Comparison of ENCODE assay signal across 13 mouse cellular contexts in the genomic region with DNA sequence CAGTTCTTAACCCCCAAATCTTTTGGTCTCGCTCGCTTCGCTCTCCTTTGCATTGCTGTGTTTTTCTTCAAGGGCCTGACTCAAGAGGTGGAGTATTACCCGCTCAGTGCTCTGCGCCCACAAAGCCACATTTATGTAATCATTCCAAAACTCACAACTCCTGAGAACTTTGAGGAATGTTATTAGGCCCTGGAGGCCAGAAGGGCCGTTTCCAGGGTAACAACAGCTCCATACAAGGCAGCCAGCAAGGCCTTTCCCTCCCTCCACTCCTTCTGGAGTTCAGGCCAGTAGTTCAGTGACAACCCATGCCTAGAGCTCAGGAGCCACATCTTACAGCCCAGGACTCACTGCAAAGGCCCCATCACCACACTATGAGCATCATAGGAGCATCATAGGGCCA.
A peak's percentile ranks its signal among the peaks of the same experiment; 100 is the strongest.
DNase-seq lines count a peak whose midpoint lies in the region; ATAC-seq lines count a peak whose summit lies in the region.
"Had no signal": no experiment of that assay in that cellular context is flagged by ENCODE, and none has a peak within 500 bp of the region (broad histone marks: within the 10 kb centered on the region; RNA-seq: fewer than 3 reads in every experiment).

No protein-coding gene starts in this region.

- H3K27ac ChIP-seq in forebrain, embryonic 10.5 days, result 0 out of 2 replicates have a peak overlapping the region, but pooled peaks have one; percentile 1
- no peak overlapping the region for H3K27ac ChIP-seq in forebrain, embryonic 13.5 days
- no peak overlapping the region for H3K27ac ChIP-seq in forebrain, embryonic 15.5 days (replicated peaks)
- no peak overlapping the region for H3K27ac ChIP-seq in intestine, embryonic 16.5 days (ENCODE audit: low read length)
- H3K27ac ChIP-seq: heart, adult 2 months; liver, embryonic 15.5 days; midbrain, embryonic 15.5 days had no signal

- no peak for ATAC-seq in forebrain, embryonic 13.5 days
- ATAC-seq in forebrain, embryonic 15.5 days (replicated peaks), result no peak
- no peak for ATAC-seq in intestine, embryonic 16.5 days
- ATAC-seq: midbrain, embryonic 15.5 days had no signal

- H3K4me3 ChIP-seq in forebrain, embryonic 10.5 days, result no peak overlapping the region
- H3K4me3 ChIP-seq in forebrain, embryonic 13.5 days, result no peak overlapping the region
- no peak overlapping the region for H3K4me3 ChIP-seq in forebrain, embryonic 15.5 days
- no peak overlapping the region for H3K4me3 ChIP-seq in intestine, embryonic 16.5 days (ENCODE audit: low read length)
- H3K4me3 ChIP-seq: heart, adult 2 months; liver, embryonic 15.5 days; midbrain, embryonic 15.5 days had no signal

- no peak overlapping the region for H3K4me2 ChIP-seq in forebrain, embryonic 13.5 days
- H3K4me2 ChIP-seq in forebrain, embryonic 15.5 days (replicated peaks), result no peak overlapping the region
- H3K4me2 ChIP-seq in intestine, embryonic 16.5 days (ENCODE audit: low read depth, low read length), result no peak overlapping the region
- H3K4me2 ChIP-seq: liver, embryonic 15.5 days; midbrain, embryonic 15.5 days had no signal

- H3K27me3 ChIP-seq in forebrain, embryonic 10.5 days (ENCODE audit: poor library complexity, severe bottlenecking), result peaks cover 82% of the 10 kb centered on the region
- no peaks in the 10 kb centered on the region for H3K27me3 ChIP-seq in forebrain, embryonic 13.5 days
- no peaks in the 10 kb centered on the region for H3K27me3 ChIP-seq in forebrain, embryonic 15.5 days
- H3K27me3 ChIP-seq in intestine, embryonic 16.5 days (replicated peaks; ENCODE audit: control insufficient read depth, insufficient read depth, low read length), result no peaks in the 10 kb centered on the region
- H3K27me3 ChIP-seq: liver, embryonic 15.5 days; midbrain, embryonic 15.5 days had no signal

- H3K4me1 ChIP-seq in forebrain, embryonic 10.5 days, result peaks cover 31% of the 10 kb centered on the region
- peaks cover 14% of the 10 kb centered on the region for H3K4me1 ChIP-seq in forebrain, embryonic 13.5 days
- peaks cover 11% of the 10 kb centered on the region; the same call in 1 of the 2 replicates for H3K4me1 ChIP-seq in forebrain, embryonic 15.5 days
- no peaks in the 10 kb centered on the region for H3K4me1 ChIP-seq in intestine, embryonic 16.5 days (ENCODE audit: control insufficient read depth, insufficient read depth, low read length)
- H3K4me1 ChIP-seq: liver, embryonic 15.5 days had no signal

- no peaks in the 10 kb centered on the region for H3K36me3 ChIP-seq in forebrain, embryonic 10.5 days (replicated peaks)
- H3K36me3 ChIP-seq in forebrain, embryonic 13.5 days (ENCODE audit: poor library complexity, severe bottlenecking), result no peaks in the 10 kb centered on the region
- H3K36me3 ChIP-seq in forebrain, embryonic 15.5 days, result no peaks in the 10 kb centered on the region
- H3K36me3 ChIP-seq in intestine, embryonic 16.5 days (ENCODE audit: control insufficient read depth, insufficient read depth, low read length), result no peaks in the 10 kb centered on the region
- H3K36me3 ChIP-seq: liver, embryonic 15.5 days; midbrain, embryonic 15.5 days had no signal

- 79% methylated on average over 6 of the region's 6 CpGs for WGBS in forebrain, embryonic 10.5 days
- 70% methylated on average over 6 of the region's 6 CpGs for WGBS in forebrain, embryonic 13.5 days
- 64% methylated on average over 6 of the region's 6 CpGs for WGBS in forebrain, embryonic 15.5 days
- 72% methylated on average over 6 of the region's 6 CpGs for WGBS in intestine, embryonic 16.5 days

- DNase-seq in forebrain, embryonic 10.5 days (ENCODE audit: extremely low spot score, low spot score), result no peak
- peak; percentile 61 for DNase-seq in adipocyte (ENCODE audit: low spot score)
- peak; percentile 25 for DNase-seq in kidney, postnatal 10 days
- peak; percentile 33 for DNase-seq in lung, postnatal 10 days
- DNase-seq in c-Kit-positive CD71-positive TER-119-positive erythroid progenitor cells, embryonic 14.5 days (ENCODE audit: low spot score), result no peak
- DNase-seq: cerebellum, adult 9-11 months; heart, adult 2 months; right cerebral cortex, postnatal 25 days had no signal

- no peak overlapping the region for H3K9ac ChIP-seq in forebrain, embryonic 13.5 days
- H3K9ac ChIP-seq in forebrain, embryonic 15.5 days (replicated peaks), result no peak overlapping the region
- no peak overlapping the region for H3K9ac ChIP-seq in intestine, embryonic 16.5 days (ENCODE audit: low read depth, low read length)
- H3K9ac ChIP-seq: liver, embryonic 15.5 days; midbrain, embryonic 15.5 days had no signal

- no peaks in the 10 kb centered on the region; the same call in 1 of the 2 replicates for H3K9me3 ChIP-seq in forebrain, embryonic 10.5 days
- H3K9me3 ChIP-seq in forebrain, embryonic 13.5 days (replicated peaks), result no peaks in the 10 kb centered on the region
- no peaks in the 10 kb centered on the region for H3K9me3 ChIP-seq in forebrain, embryonic 15.5 days
- no peaks in the 10 kb centered on the region for H3K9me3 ChIP-seq in intestine, embryonic 16.5 days (ENCODE audit: control insufficient read depth, low read length)
- H3K9me3 ChIP-seq: liver, embryonic 15.5 days; midbrain, embryonic 15.5 days had no signal

Comparison
In these comparisons a context has a peak if more than half of its experiments do, and no peak if none do; other contexts are left out.
1. DNase-seq: peak in adipocyte (single experiment), kidney, postnatal 10 days (single experiment) and lung, postnatal 10 days (single experiment); none in forebrain, embryonic 10.5 days (single experiment) and c-Kit-positive CD71-positive TER-119-positive erythroid progenitor cells, embryonic 14.5 days (single experiment).